Mouse (Mus musculus): ENCODE results near the gene Pafah2. TPM values are rescaled to one million over a fixed set of nuclear protein-coding genes. Genes with fewer than 3 reads are reported as not detected.

Gene Pafah2
- polyA plus RNA-seq, 1 experiment from 2014 or later: 32.5 TPM

DNA sequence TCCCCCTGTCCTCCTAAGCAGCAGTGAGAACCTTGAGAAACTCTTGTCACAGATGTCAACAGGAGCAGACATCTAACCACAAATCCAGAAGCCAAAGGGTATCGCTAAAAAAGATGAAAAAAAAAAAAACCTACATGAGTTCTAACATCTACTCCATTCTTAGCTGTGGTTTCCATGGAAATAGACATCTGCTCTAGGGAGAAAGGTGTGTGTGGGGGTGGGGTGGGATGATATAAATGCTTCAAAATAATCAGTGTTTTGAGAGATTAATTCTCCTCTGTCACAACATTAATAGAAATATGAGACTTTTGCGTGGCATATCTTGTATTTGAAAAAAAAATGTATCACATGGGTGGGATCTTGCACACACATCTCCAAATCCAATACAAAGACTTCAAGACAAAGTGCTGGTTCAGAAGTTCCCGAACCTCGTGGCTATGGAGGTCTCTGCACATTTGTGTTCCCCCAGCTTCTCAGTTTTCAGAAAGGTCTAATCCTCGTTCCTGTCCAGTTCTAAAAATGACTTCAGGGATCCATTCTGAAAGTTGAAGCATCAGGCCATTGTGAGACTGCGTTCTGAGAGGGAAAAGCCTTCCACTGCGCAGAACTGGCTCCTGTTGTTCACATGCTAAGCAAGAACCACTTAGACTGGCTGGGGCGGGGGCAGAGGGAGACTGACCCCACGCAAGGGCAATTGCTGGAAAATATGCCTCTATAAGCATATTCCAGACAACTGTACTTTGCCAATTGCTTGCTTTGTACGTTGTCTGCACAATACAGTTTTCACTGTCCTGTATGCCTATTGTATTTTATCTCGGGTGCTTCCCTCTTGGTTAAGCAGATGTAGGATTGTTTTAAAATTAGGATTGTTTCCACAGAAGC, 70.5 kb downstream of the Pafah2 start:
- Histone ChIP-seq H3K27ac (ENCODE audit: low read depth) (no peak overlapping the region; the same call in 1 of the 2 replicates), H3K9me3 (ENCODE audit: control insufficient read depth, low read length) (no peaks in the 10 kb centered on the region), H3K9ac (ENCODE audit: low read length) (no peak overlapping the region), H3K4me3 (ENCODE audit: low read depth, low read length) (no peak overlapping the region), H3K36me3 (ENCODE audit: control insufficient read depth, insufficient read depth, low read length) (peaks cover 12% of the 10 kb centered on the region), H3K4me2 (ENCODE audit: low read length) (peak overlapping the region; percentile 99), H3K4me1 (replicated peaks; ENCODE audit: control insufficient read depth, insufficient read depth, low read length) (peaks cover 7% of the 10 kb centered on the region), H3K27me3 (replicated peaks; ENCODE audit: control insufficient read depth, insufficient read depth, low read length) (no peaks in the 10 kb centered on the region)
- WGBS: 71% methylated on average over 11 of the region's 11 CpGs
- ATAC-seq (replicated peaks; ENCODE audit: low FRiP score, low TSS enrichment, low read depth): no peak
- no peak for DNase-seq (ENCODE audit: low spot score)

DNA sequence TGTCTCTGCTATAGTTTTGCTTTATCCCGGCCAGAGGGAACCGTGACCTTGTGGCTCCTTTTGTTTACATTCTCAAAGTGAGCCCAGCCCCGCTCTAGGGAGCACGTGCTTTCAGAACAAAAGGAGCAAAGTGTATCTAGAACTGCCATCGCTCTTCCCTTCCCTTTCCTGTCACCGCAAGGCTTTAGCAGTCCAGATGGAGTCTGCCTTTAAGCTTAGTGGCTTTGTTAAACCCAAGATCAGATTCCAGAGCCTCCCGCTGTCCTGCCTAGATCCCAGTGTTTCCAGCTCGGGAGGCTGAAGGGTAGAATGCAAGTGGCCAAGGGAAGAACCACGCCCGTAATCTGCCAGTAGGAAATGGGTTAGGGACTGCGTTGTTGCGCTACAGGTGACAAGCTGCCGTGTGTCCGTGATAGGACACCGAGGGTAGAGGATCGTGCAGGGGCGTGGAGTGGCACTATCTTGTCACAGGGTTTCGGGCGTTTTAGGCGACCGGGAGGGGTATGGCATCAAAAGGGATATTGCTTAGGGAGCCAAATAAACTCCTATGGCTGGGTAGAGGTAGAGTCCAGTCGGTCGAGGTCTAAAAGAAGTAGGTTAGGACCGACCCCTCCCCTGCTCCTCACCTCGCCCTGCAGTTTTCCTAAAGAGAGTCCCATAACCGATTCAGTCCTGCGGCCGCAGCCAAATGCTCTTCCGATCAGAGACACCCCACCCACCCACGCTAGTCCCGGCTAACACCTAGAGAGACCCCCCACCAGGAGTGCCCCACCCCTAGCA, 71.5 kb downstream of the Pafah2 start:
- H3K4me1 ChIP-seq (replicated peaks; ENCODE audit: control insufficient read depth, insufficient read depth, low read length): peaks cover 7% of the 10 kb centered on the region
- under 1% methylated on average over 31 of the region's 31 CpGs for WGBS

DNA sequence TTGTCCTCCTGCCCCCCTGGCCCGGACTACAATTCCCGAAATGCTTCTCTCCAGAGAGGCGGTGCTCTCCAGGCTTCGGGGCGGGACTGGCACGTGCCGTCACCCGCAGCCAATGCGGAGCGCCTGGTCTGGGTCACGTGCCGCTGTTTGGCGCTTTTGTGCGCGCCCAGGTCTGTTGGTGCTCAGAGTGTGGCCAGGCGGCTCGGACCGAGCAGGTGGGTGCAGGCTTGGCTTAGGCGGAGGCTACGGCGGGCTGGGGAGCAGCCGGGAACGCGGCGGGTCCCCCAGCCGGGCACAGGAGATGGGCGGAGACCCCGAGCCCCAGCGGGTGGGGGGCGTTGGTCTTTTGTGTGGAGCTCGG, 72.1 kb downstream of the Pafah2 start, which contains the start of gene Stmn1:
Stmn1 (plus strand) TSS at position 106 of the 361 bp plus-strand sequence.
- Histone ChIP-seq H3K27me3 (replicated peaks; ENCODE audit: control insufficient read depth, insufficient read depth, low read length) (no peaks in the 10 kb centered on the region), H3K4me2 (ENCODE audit: low read length) (peak within 1 kb of the TSS; percentile 99), H3K4me1 (replicated peaks; ENCODE audit: control insufficient read depth, insufficient read depth, low read length) (peaks cover 7% of the 10 kb centered on the region), H3K27ac (ENCODE audit: low read depth) (peak within 1 kb of the TSS; percentile 87), H3K36me3 (ENCODE audit: control insufficient read depth, insufficient read depth, low read length) (peaks cover 28% of the 10 kb centered on the region), H3K9me3 (ENCODE audit: control insufficient read depth, low read length) (no peaks in the 10 kb centered on the region), H3K9ac (ENCODE audit: low read length) (peak within 1 kb of the TSS; percentile 96), H3K4me3 (ENCODE audit: low read depth, low read length) (peak within 1 kb of the TSS; percentile 90)
- ATAC-seq (replicated peaks; ENCODE audit: low FRiP score, low TSS enrichment, low read depth): peak; percentile 95
- peak; percentile 95 for DNase-seq (ENCODE audit: low spot score)
- under 1% methylated on average over 31 of the region's 31 CpGs for WGBS

More for the DNA sequence above, 71.5 kb downstream of the Pafah2 start:
- Histone ChIP-seq H3K27ac (ENCODE audit: low read depth) (peak overlapping the region; percentile 87), H3K4me2 (ENCODE audit: low read length) (peak overlapping the region; percentile 99), H3K9ac (ENCODE audit: low read length) (peak overlapping the region; percentile 96), H3K36me3 (ENCODE audit: control insufficient read depth, insufficient read depth, low read length) (peaks cover 22% of the 10 kb centered on the region), H3K4me3 (ENCODE audit: low read depth, low read length) (peak overlapping the region; percentile 90), H3K9me3 (ENCODE audit: control insufficient read depth, low read length) (no peaks in the 10 kb centered on the region), H3K27me3 (replicated peaks; ENCODE audit: control insufficient read depth, insufficient read depth, low read length) (no peaks in the 10 kb centered on the region)
- ATAC-seq (replicated peaks; ENCODE audit: low FRiP score, low TSS enrichment, low read depth) (peak; percentile 14), DNase-seq (ENCODE audit: low spot score) (peak; percentile 75)

DNA sequence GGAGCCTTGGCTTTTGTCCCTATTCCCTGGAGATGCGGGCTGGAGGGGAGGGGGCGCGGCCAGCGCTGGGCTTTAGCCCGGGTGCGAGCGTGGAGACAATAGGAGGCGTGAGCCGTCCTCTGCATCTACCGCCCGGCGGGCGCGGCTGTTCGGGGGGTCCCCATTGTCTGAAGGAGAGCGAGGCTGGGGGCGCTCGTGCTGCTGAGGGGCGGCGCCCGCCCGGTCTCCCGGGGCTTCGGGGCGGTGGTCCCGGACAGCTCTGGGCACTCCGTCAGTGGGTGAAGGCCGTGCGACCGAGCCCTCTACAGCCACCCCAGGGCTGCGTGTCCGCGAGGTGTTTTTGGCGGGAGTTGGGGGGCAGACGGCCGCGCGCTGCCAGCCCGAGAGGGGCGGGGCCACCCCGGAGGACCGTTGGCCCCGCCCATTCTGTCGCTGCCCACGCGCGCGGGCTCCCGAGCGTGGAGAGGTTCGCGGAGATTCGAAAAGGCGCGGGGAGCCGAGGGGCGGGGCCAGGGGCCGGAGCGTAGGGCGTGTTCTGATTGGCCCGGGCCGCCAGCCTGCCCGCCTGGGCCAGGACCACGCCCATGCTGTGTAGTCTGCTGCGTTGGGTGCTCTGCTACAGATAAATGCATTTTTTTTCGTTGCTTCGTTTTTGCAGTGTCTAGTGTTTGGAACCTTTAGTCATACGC, 72.6 kb downstream of the Pafah2 start:
- no peaks in the 10 kb centered on the region for H3K9me3 ChIP-seq (ENCODE audit: control insufficient read depth, low read length)
- H3K27ac ChIP-seq (ENCODE audit: low read depth): peak overlapping the region; percentile 87
- peak overlapping the region; percentile 90 for H3K4me3 ChIP-seq (ENCODE audit: low read depth, low read length)
- H3K27me3 ChIP-seq (replicated peaks; ENCODE audit: control insufficient read depth, insufficient read depth, low read length): no peaks in the 10 kb centered on the region
- peak; percentile 84 for ATAC-seq (replicated peaks; ENCODE audit: low FRiP score, low TSS enrichment, low read depth)
- H3K4me2 ChIP-seq (ENCODE audit: low read length): peak overlapping the region; percentile 99
- H3K36me3 ChIP-seq (ENCODE audit: control insufficient read depth, insufficient read depth, low read length): peaks cover 30% of the 10 kb centered on the region
- DNase-seq (ENCODE audit: low spot score): peak; percentile 95
- H3K9ac ChIP-seq (ENCODE audit: low read length): peak overlapping the region; percentile 96
- H3K4me1 ChIP-seq (replicated peaks; ENCODE audit: control insufficient read depth, insufficient read depth, low read length): peaks cover 7% of the 10 kb centered on the region
- under 1% methylated on average over 66 of the region's 68 CpGs for WGBS

DNA sequence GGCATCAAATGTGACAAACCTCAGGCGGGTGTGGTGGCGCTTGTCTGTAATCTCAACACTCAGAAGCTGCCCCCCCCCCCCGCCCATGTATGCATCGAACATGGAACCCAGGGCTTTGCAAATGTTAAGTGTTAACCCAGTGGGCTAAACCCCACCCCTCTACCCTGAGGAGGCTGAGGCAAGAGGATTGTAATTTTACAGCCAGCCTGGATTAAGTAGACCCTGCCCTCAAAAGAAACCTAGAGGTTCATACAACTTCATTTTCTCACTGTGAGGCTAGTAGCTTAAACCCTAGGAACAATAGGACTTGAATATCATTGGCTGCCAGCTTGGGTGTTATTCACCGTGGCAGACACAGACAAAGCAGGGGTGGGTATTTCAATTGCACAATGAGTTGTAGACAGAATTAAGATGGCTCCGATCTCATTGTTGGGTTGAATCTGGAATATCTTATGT, 73.2 kb downstream of the Pafah2 start:
- Histone ChIP-seq H3K4me2 (ENCODE audit: low read length) (peak overlapping the region; percentile 99), H3K27ac (ENCODE audit: low read depth) (peak overlapping the region; percentile 87), H3K4me3 (ENCODE audit: low read depth, low read length) (peak overlapping the region; percentile 90), H3K27me3 (replicated peaks; ENCODE audit: control insufficient read depth, insufficient read depth, low read length) (no peaks in the 10 kb centered on the region), H3K4me1 (replicated peaks; ENCODE audit: control insufficient read depth, insufficient read depth, low read length) (peaks cover 7% of the 10 kb centered on the region), H3K36me3 (ENCODE audit: control insufficient read depth, insufficient read depth, low read length) (peaks cover 36% of the 10 kb centered on the region), H3K9ac (ENCODE audit: low read length) (peak overlapping the region; percentile 96), H3K9me3 (ENCODE audit: control insufficient read depth, low read length) (no peaks in the 10 kb centered on the region)
- peak; percentile 58 for DNase-seq (ENCODE audit: low spot score)
- ATAC-seq (replicated peaks; ENCODE audit: low FRiP score, low TSS enrichment, low read depth): no peak
- WGBS: 16% methylated on average over 6 of the region's 6 CpGs

DNA sequence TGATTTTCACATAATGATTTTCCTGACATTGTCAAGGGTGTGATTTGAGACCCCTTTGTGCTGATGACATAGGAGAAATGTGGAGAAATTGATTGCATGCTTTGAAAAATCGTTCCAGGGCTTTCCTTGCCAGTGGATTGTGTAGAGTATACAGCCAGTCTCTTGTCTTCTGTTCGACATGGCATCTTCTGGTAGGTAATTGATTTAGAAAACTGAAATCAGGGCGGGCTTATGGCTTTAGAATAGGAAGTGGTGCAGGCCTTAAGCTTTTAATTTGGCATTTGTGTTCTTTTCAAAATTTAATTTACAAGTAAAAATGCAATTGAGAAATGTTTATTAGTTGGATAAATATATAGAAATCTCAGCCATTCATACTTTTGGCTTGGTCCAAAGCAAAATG, 73.9 kb downstream of the Pafah2 start:
- 57% methylated on average over 3 of the region's 3 CpGs for WGBS
- H3K4me1 ChIP-seq (replicated peaks; ENCODE audit: control insufficient read depth, insufficient read depth, low read length): peaks cover 7% of the 10 kb centered on the region
- H3K9me3 ChIP-seq (ENCODE audit: control insufficient read depth, low read length): no peaks in the 10 kb centered on the region
- peak overlapping the region; percentile 99 for H3K4me2 ChIP-seq (ENCODE audit: low read length)
- H3K9ac ChIP-seq (ENCODE audit: low read length): peak overlapping the region; percentile 96
- H3K4me3 ChIP-seq (ENCODE audit: low read depth, low read length): peak overlapping the region; percentile 90
- H3K27ac ChIP-seq (ENCODE audit: low read depth): no peak overlapping the region
- ATAC-seq (replicated peaks; ENCODE audit: low FRiP score, low TSS enrichment, low read depth): no peak
- H3K36me3 ChIP-seq (ENCODE audit: control insufficient read depth, insufficient read depth, low read length): peaks cover 42% of the 10 kb centered on the region
- no peak for DNase-seq (ENCODE audit: low spot score)
- H3K27me3 ChIP-seq (replicated peaks; ENCODE audit: control insufficient read depth, insufficient read depth, low read length): no peaks in the 10 kb centered on the region

DNA sequence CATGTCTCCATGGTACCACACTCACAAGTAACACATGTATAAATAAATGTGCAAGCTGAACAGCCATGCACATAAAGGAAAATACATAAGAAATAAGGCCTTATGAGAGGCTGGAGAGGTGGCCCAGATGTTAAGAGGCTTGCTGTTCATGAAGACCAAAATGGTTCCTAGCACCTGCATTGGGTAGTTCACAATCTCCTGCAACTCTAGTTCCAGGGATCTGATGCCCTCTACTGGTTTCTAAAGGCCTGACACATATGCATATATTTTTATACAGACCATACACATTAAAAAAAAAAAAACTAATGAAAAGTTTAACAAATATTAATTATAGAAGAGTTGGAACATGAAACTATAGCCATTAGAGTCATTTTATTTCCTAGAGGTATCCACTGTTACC, 75.3 kb downstream of the Pafah2 start:
- Histone ChIP-seq H3K27ac (ENCODE audit: low read depth) (no peak overlapping the region), H3K36me3 (ENCODE audit: control insufficient read depth, insufficient read depth, low read length) (peaks cover 53% of the 10 kb centered on the region), H3K4me2 (ENCODE audit: low read length) (no peak overlapping the region), H3K9me3 (ENCODE audit: control insufficient read depth, low read length) (no peaks in the 10 kb centered on the region), H3K27me3 (replicated peaks; ENCODE audit: control insufficient read depth, insufficient read depth, low read length) (no peaks in the 10 kb centered on the region), H3K4me1 (replicated peaks; ENCODE audit: control insufficient read depth, insufficient read depth, low read length) (peaks cover 7% of the 10 kb centered on the region), H3K9ac (ENCODE audit: low read length) (no peak overlapping the region), H3K4me3 (ENCODE audit: low read depth, low read length) (no peak overlapping the region)
- ATAC-seq (replicated peaks; ENCODE audit: low FRiP score, low TSS enrichment, low read depth) (no peak), DNase-seq (ENCODE audit: low spot score) (no peak)

DNA sequence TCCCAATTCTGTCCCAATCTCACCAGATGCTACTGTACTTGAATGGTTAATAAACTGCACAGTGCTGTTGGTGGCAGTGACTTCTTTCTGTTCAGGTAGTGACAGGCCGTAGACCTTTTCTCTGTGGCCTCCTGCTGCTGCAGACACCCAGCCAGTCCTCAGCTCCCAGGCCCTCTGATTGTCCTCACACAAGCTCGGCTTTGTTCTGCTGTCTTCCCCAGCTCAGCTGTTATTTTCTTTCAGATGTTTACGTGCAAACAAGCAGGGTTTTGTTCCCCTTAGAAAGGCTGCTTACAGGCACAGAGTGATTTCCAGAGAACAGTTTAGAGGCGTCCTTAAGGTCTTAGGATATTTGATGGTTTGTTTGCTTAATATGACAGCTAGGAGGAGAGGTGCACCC, 77.6 kb downstream of the Pafah2 start:
- Histone ChIP-seq H3K4me3 (ENCODE audit: low read depth, low read length) (no peak overlapping the region), H3K4me2 (ENCODE audit: low read length) (no peak overlapping the region), H3K27ac (ENCODE audit: low read depth) (no peak overlapping the region), H3K9me3 (ENCODE audit: control insufficient read depth, low read length) (no peaks in the 10 kb centered on the region), H3K27me3 (replicated peaks; ENCODE audit: control insufficient read depth, insufficient read depth, low read length) (no peaks in the 10 kb centered on the region), H3K9ac (ENCODE audit: low read length) (no peak overlapping the region), H3K36me3 (ENCODE audit: control insufficient read depth, insufficient read depth, low read length) (peaks cover 59% of the 10 kb centered on the region), H3K4me1 (replicated peaks; ENCODE audit: control insufficient read depth, insufficient read depth, low read length) (peaks cover 7% of the 10 kb centered on the region)
- WGBS: 74% methylated on average over 4 of the region's 4 CpGs
- ATAC-seq (replicated peaks; ENCODE audit: low FRiP score, low TSS enrichment, low read depth) (no peak), DNase-seq (ENCODE audit: low spot score) (no peak)
